Mouse (Mus musculus) embryonic fibroblast, embryonic 13.5 days (primary cell): ENCODE results near the gene Gga2. TPM values are rescaled to one million over a fixed set of nuclear protein-coding genes. Genes with fewer than 3 reads are reported as not detected.

Experiments
- H3K27ac ChIP-seq: 2 replicates; pipeline ENCODE4 v1.5.1; 2012; ENCODE audit warnings: low read length, control low read depth, inconsistent platforms; ENCODE audit not compliant: insufficient read depth
- H3K4me1 ChIP-seq: 2 replicates; pipeline ENCODE4 v1.6.1; 2011; ENCODE audit warnings: low read length; ENCODE audit not compliant: control insufficient read depth, insufficient read depth
- H3K4me3 ChIP-seq: 2 replicates; pipeline ENCODE4 v1.5.1; 2011; ENCODE audit warnings: mild to moderate bottlenecking, control low read depth, low read length; ENCODE audit not compliant: insufficient read depth
- CTCF ChIP-seq: IDR thresholded peaks from 2 replicates; pipeline ENCODE4 v1.5.1; 2011; ENCODE audit warnings: mild to moderate bottlenecking, control low read depth, low read length, moderate library complexity, borderline replicate concordance; ENCODE audit not compliant: insufficient read depth
- POLR2A ChIP-seq: IDR thresholded peaks from 2 replicates; pipeline ENCODE4 v1.6.1; 2011; ENCODE audit warnings: low read depth, mild to moderate bottlenecking, control low read depth, low read length, moderate library complexity
- polyA plus RNA-seq: library from polyadenylated mRNA; stranded (reverse); fragments of >200 nt; gene quantifications from 2 replicates; pipeline ENCODE4 v1.2.4, GENCODE M21; 2011; ENCODE audit warnings: low read depth; ENCODE audit not compliant: missing spikeins, insufficient read length

The Gga2 gene
- polyA plus RNA-seq, 1 experiment = 60.1 TPM

DNA sequence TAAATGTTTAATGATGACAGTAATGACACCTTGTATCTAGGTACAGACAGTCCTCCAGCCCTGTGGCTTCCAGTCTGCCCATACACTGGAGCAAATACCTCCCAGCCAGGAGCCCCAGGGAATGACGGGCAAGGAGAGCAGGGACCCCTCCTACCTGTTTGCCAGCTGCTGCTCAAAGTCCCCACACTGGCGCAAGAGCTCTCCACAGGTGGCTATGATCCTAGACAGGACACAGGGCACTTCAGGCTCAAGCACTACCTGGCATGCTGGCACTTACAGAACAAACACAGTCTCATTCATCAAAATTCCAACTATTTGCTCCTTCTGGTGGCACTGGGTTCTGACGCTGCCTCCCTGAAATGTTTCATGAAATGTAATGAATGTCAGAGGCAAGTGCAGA is 80.0 kb downstream of the Gga2 start:
- TF ChIP-seq POLR2A = no peak
- no peak for TF ChIP-seq CTCF

DNA sequence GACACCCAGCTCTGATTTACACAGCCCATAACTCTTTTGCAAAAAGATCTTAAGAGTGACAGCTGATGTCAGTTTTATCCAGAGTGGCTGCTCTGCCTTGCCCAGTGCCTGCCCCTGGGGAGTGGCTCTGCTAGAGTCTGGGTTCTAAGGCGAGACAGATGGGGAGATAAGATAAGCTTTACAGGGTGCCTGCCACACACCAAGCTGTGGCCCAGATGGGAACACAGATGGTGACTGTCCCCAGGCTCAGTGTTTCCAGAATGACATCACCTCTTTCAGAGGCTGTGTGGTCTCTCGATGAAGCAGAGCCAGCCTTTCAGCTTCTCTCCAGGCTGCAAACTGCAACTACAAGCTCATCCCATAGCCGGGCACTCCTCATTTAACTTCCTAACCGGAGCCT is 81.3 kb downstream of the Gga2 start:
- TF ChIP-seq POLR2A (no peak), CTCF (no peak)
- H3K4me1 ChIP-seq = no peaks in the 10 kb centered on the region
- H3K27ac ChIP-seq = no peak overlapping the region
- H3K4me3 ChIP-seq = no peak overlapping the region

More for the DNA sequence above, 80.0 kb downstream of the Gga2 start:
- no peak overlapping the region for H3K27ac ChIP-seq
- H3K4me1 ChIP-seq = no peaks in the 10 kb centered on the region
- no peak overlapping the region for H3K4me3 ChIP-seq

DNA sequence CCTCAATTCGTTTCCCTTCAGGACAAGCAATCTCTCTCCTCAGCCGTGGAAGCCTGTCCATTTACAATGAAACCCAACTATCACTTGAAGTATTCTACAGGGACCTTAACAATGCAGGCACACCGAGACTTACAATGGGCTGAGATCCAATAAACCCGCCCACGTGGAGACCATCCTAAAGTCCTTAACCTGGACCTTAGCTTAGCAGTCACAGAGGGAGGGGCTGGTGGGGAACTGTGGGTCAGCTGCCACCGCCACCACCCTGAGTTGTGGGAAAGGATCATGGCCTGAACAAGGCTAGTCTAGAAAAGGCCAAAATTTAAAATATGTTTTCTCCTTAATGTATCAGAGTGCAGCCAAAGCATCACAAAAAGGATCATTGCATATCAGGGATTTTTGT is 81.8 kb downstream of the Gga2 start:
- H3K27ac ChIP-seq = no peak overlapping the region
- TF ChIP-seq CTCF (no peak), POLR2A (no peak)
- no peak overlapping the region for H3K4me3 ChIP-seq
- no peaks in the 10 kb centered on the region for H3K4me1 ChIP-seq

DNA sequence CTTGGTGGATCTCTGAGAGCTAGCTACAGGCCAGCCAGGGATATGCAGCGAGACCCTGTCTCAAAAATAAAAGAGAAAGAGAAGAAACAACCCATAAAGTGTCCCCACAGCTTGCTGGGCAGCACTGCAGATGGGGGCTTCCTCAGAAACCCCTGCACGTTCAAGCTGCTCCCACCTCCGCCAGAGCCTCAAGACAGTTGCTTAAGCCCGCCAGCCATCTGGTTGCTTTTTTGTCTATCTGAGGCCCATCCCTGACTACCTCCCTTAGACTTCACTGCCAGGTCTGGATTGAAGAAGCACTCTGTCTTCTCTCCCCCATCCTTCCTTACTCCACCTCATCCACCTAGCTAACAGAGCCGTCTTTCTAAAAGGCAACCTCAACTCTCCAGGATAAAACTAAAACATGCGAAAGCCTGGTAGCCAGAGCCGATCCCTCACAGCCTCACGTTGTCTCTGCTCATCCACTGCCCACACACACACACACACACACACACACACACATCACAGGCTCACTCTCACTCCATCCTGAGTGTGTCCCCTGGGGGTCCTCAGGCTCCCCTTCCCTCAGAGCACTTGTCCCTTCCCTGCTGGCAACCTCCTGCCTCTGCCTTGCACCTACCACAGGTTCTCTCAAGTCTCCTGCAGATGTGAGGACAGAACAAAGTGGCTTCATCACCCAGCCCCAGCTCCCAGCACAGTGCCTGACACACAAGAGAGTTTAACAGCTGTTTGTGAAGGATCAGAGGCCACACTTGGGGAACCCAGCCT is 82.7 kb downstream of the Gga2 start:
- Histone ChIP-seq H3K27ac (no peak overlapping the region), H3K4me1 (no peaks in the 10 kb centered on the region), H3K4me3 (no peak overlapping the region)
- TF ChIP-seq CTCF = no peak
- TF ChIP-seq POLR2A = no peak

DNA sequence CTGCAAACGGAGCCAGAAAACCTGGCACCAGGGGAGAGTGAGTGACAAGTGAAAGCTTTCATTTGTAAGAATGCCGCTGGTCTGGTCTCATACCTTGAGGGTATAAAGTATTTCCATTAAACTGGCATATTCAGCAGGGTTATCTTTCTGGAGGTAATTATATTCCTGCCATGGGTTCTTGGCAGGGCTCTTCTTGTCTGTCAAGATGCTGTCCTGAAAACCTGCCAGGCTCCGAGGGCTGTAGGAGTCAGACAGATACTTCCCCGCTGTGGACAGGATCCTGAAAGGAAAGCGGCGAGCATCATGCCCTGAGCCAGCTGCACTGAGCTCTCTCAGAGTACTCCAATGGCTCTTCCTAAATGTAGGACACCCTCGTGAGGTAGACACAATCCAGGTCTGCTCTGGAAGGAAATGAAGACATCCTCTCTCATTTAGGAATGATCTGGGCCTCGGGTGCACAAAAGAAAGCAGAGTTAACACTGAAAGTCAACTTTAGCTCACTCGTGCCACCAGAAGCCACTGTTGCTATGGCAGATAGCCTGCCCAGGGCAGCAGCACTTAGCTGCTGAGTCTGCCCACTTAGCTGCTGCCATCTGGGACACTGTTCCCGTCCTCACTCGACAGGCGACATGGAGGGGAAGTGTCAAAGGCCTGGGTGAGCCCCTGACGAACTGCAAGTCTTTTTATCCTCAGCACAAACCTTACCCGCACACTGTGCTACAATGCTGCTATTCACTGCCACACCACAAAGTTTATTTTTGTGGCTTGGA is 84.0 kb downstream of the Gga2 start:
- H3K27ac ChIP-seq = no peak overlapping the region

More for the DNA sequence above, 84.0 kb downstream of the Gga2 start:
- TF ChIP-seq POLR2A (no peak), CTCF (no peak)
- H3K4me1 ChIP-seq = no peaks in the 10 kb centered on the region
- H3K4me3 ChIP-seq = no peak overlapping the region

Other genes starting within 250 kb of the Gga2 start
- gene Scnn1b, start 156.2 kb downstream of the Gga2 start, polyA plus RNA-seq = not detected in 2 replicates
- gene Cog7, start 39.5 kb downstream of the Gga2 start, polyA plus RNA-seq = 14.0 and 16.3 TPM in 2 replicates
- gene Ubfd1, start 46.0 kb upstream of the Gga2 start, polyA plus RNA-seq = 47.0 and 50.0 TPM in 2 replicates
- 4.0 and 4.2 TPM in 2 replicates for gene Ears2, start 46.0 kb upstream of the Gga2 start, polyA plus RNA-seq
- gene Ndufab1, start 80.7 kb upstream of the Gga2 start, polyA plus RNA-seq = 137 and 149 TPM in 2 replicates
- 4.0 and 4.8 TPM in 2 replicates for gene Palb2, start 111.8 kb upstream of the Gga2 start, polyA plus RNA-seq
- 80.2 and 83.0 TPM in 2 replicates for gene Dctn5, start 111.8 kb upstream of the Gga2 start, polyA plus RNA-seq
- gene Plk1, start 138.2 kb upstream of the Gga2 start, polyA plus RNA-seq = 36.6 and 44.3 TPM in 2 replicates
- not detected in 2 replicates for gene Ern2, start 165.0 kb upstream of the Gga2 start, polyA plus RNA-seq
- not detected in 2 replicates for gene Chp2, start 198.3 kb upstream of the Gga2 start, polyA plus RNA-seq